Mouse (Mus musculus): ENCODE measurements around the gene Fignl1.

Gene Fignl1

DNA sequence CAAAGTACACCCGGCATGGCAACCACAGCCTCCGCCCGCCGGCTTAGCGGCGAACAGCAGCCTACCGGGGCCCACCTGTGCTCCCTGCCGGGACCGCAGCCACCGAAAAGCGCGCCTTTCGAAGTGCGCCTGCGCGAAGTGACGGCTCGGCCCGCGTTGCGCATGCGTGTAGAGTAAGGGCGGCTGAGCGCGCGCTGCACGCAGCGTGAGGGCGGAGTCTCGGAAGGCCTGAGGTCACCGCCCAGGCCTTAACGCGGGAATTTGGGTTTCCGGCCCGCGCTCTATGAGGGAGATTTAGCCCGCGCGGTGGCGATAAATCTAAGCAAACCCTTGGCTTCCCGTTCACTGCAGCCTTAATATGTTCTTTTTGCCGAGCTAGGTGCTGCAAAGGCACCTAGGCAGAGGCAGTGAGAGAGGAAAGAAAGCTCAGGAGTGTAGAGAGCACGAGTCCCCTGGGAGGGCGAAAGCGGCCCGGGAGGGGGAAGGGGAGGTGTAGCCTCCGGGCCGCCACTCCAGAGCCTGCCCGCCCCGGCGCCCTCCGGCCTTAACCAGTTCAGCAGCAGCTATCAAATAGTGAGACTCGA lies at the start of gene Fignl1:
TSS of gene Fignl1 (minus strand) at position 143 of the 584 bp plus-strand sequence.
- DNase-seq: peak; percentile 98

DNA sequence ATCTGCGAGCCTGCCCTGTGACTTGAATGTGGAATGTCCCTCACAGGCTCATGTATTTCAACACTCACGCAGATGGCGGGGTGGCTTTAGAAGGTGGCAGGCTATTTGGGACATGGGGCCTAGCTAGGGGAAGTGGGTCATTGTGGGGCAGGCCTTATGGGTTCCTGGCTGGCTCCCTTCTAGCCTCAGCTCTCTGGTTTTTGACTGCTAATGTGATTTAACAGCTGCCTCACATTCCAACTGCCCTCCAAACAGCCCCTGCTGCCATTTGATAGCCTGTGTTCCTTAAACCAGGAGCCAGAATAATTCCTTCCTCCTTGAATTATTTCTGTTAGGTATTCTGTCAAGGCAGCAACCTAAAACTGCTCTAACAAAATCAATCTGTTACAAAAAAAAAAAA lies 48.2 kb upstream of the Fignl1 start:
- no peak for DNase-seq

- DNase-seq: no peak
Observed at GRCm38 (mm10) chr11:11855685-11856131, 46.9 kb upstream of the Fignl1 start.

GRCm38 (mm10) chr11:11855061-11855672 lies 46.4 kb upstream of the Fignl1 start:
- DNase-seq: no peak

DNA sequence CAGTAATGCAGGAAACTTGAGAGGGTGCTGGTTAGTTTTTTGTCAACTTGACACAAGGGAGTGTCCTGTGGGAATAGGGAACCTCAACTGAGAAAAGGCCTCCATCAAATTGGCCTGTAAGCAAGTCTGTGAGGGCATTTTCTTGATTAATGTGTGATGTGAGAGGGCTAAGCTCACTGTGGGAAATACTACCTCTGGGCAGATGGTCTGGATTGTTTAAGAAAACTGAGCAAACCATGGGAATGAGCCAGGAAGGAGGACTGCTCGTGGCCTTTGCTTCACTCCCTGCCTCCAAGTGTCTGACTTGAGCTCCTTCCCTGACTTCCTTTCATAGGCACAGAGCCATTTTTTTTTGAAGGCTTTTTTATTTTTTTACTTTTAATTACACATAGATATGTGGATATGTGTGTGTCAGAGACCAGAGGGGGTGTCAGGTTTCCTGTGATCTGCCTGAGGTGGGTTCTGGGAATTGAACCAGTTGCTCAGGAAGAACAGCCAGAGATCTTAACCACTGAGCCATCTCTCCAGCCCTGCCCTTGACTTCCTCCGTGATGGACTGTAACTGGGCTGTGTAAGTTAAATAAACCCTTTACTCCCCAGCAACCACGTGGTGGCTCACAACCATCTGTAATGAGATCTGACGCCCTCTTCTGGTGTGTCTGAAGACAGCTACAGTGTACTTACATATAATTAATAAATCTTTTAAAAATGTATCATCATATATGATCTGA lies 45.1 kb upstream of the Fignl1 start:
- no peak for DNase-seq

DNA sequence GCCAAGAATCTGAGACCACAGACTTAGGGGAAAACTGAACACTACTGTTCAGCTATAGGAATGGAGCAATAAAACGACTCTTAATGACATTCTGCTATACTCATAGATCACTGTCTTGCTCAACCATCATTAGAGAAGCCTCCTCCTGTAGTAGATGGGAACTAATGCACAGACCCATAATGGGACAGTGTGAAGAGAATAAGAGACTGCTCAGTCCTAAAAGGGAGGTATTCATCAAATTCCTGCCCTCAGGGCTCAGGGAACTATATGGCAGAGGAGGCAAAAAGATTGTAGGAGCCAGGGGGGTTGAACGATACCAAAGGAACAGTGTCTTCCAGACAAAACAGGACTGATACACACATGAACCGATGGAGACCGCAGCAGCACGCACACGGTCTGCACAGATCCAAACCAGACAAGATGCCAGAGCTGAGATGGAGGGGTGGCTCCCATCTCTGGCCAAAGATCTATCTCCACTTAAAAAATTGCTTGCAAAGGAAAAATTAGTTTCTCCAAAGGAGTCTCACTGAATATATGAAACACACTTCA lies 43.3 kb upstream of the Fignl1 start:
- no peak for DNase-seq

- DNase-seq: no peak
Observed at GRCm38 (mm10) chr11:11850476-11851267, 41.9 kb upstream of the Fignl1 start.

DNA sequence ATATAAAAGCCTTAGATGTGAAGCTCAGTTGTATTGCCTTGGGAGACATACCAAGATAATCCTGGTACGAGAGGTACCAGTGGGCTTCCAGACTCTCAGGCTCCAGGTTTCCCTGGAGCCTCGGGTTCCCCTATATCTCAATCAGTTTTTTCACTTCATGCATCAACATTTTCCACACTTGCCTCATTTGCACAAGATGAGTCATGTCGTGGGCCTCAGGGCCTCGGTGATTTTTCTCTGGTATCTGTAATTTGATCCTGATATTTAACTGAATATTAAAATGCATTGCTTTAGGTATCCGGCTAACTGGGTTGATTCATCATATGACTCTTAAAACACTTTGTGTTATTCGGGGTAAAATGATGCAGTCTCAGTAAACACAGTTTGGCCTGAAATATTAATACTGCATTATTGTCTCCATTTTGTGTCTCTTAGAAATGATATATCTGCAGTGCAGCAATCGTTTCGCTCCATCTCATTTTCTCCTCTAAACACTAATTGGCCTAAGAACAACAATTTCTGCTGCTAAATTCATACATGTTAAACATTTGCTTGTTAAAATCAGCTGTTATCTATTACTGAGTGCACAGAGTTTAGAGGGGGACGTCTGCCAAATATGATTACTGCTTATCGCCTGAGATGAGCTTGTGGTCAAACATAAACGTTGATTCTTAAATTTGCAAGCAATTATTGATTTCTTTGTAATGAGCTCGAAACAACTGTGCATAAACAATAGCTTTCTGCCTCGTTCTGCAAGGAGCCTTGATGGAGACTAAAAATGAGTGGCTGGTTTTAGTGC lies 41.0 kb upstream of the Fignl1 start:
- no peak for DNase-seq

- DNase-seq: no peak
Observed at GRCm38 (mm10) chr11:11848467-11848866, 39.7 kb upstream of the Fignl1 start.

- DNase-seq: no peak
Observed at GRCm38 (mm10) chr11:11845044-11845443, 36.3 kb upstream of the Fignl1 start.

DNA sequence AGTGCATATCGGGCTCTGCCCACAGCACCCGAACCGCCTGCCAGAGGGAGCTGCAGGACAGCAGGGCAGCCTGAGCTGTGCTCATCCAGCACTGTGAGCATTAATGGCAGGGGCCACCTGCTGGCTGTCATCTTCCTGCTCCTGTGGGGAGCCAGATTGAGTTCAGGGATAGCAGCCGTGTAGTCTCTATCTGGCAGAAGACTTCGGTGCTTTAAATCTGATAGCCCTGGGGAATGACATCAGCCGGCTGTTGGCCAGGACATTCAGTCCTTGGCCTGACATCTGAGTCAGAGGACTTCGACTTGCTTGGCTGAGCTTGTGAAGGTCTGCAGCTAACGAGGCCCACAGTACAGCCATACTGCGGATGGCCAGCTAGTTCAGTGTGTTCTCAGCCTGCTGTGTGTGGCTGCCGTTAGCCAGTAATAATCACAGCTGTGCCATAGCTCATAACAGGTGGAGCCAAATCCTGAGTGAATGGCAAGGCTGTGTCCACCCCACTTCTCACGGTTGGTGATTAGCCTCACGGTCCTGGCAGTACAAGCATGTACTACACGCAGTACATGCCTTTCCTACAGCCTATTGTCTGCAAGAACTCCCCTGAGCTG lies 35.7 kb upstream of the Fignl1 start:
- no peak for DNase-seq

- no peak for DNase-seq
Observed at GRCm38 (mm10) chr11:11841590-11841989, 32.8 kb upstream of the Fignl1 start.

- DNase-seq: no peak
Observed at GRCm38 (mm10) chr11:11840746-11841145, 32.0 kb upstream of the Fignl1 start.

DNA sequence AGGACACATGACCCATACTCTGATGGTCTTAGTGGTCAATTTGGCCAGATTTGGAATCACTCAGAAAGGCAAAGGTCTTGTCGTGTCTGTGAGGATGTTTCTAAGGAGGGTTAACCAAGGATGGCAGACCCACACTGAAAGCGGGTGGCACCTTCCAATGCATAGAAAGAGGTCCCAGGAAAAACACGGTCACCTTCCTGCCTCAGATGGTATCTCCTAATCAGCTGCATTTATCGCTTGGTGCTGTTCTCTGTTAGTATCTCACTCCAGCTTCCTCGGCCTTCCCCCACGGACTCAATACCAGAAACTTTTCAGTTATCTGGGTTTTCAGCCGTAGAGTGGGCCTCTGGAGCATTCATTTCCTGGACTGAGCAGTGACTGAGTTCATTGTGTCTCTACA lies 31.1 kb upstream of the Fignl1 start:
- no peak for DNase-seq

DNA sequence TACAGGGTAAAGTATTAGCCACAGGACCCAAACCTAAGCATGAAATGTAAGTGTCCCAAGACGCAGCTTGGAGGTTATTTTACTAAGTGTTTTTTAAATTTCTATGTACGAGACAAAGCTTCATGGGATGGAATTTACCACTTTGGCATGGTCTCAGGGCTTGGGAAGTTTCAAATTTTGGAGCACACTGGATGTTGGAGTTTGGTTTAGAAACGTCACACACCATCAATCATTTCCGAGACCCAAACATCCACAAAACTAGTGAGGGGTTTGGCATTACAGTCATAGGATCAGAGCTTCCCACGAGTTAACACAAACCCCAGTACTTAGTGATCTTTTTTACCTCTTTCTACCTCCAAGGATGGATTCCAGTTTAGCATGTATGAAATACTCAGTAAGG lies 28.6 kb upstream of the Fignl1 start:
- no peak for DNase-seq

- no peak for DNase-seq
Observed at GRCm38 (mm10) chr11:11836713-11837370, 28.1 kb upstream of the Fignl1 start.

- DNase-seq: no peak
Observed at GRCm38 (mm10) chr11:11836262-11836661, 27.5 kb upstream of the Fignl1 start.

- DNase-seq: no peak
Observed at GRCm38 (mm10) chr11:11835791-11836190, 27.0 kb upstream of the Fignl1 start.

GRCm38 (mm10) chr11:11835361-11835760 lies 26.6 kb upstream of the Fignl1 start:
- no peak for DNase-seq

DNA sequence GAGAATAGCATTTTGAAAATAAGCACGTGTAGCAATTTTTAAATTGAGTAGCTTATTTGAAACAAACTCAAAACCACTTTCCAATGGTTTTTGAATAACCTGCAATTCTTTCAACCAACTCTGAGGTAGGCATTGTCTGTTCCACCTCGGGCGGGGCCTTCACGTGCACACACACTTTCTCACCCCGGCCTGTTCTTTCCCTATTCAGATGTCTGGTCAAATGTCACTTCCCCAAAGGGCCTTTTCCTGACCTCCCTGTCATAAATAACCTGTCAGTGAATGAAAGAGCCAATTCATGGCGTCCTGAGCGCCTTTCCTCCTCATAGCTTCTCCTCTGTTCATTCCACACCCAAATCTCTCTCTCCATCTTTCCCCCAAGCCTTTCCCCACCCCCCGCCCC lies 24.3 kb upstream of the Fignl1 start:
- DNase-seq: no peak

DNA sequence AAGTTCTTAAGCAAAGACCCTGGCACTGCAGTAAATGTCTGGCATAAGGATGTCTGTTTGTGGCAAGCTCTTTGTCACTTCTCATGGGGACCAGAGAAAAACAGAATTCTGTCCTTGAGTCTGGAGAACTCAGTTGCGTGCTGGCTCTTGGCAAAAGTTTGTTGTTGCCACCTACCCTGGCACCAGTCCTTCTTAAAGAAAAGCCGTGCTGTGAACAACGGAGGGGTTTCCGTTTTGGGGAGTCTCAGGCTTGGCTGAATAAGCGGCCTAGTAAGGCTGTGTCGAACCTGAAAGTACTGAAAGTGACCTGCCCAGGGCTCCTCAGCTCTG lies 24.0 kb upstream of the Fignl1 start:
- DNase-seq: no peak
